Mouse (Mus musculus) forebrain, embryonic 14.5 days (tissue): Measurements from ENCODE around the gene AC131692.1. TPM values are rescaled to one million over a fixed set of nuclear protein-coding genes. Genes with fewer than 3 reads are reported as not detected.

ENCODE experiments used
- ATAC-seq: fragments of 200-750 bp; cut with Nextera tagmentation; 2 replicates; pipeline ENCODE4 v1.8.0; 2017; ENCODE audit warnings: mild to moderate bottlenecking, moderate library complexity
- DNase-seq: peaks from one replicate; pipeline ENCODE4 v3.0.0-alpha.2; 2015; ENCODE audit warnings: low spot score
- H3K27ac ChIP-seq: fragments of 300-500 bp; sonication (generic); 2 replicates; pipeline ENCODE4 v1.5.1; 2014; ENCODE audit warnings: low read depth, mild to moderate bottlenecking, control low read depth, low read length, moderate library complexity
- H3K27me3 ChIP-seq: fragments of 300-500 bp; sonication (generic); replicated peaks from 2 replicates; pipeline ENCODE4 v1.6.1; 2014; ENCODE audit warnings: low read length, control low read depth, mixed read lengths; ENCODE audit not compliant: control insufficient read depth, insufficient read depth
- H3K36me3 ChIP-seq: fragments of 300-500 bp; sonication (generic); 2 replicates; pipeline ENCODE4 v1.6.1; 2014; ENCODE audit warnings: low read length, control low read depth; ENCODE audit not compliant: control insufficient read depth, insufficient read depth
- H3K4me1 ChIP-seq: fragments of 300-500 bp; sonication (generic); 2 replicates; pipeline ENCODE4 v1.6.1; 2014; ENCODE audit warnings: antibody characterized with exemption, low read length, control low read depth; ENCODE audit not compliant: control insufficient read depth, insufficient read depth
- H3K4me2 ChIP-seq: fragments of 300-500 bp; sonication (generic); 2 replicates; pipeline ENCODE4 v1.6.1; 2014; ENCODE audit warnings: mild to moderate bottlenecking, control low read depth, low read length
- H3K4me3 ChIP-seq: fragments of 300-500 bp; sonication (generic); 2 replicates; pipeline ENCODE4 v1.5.1; 2014; ENCODE audit warnings: low read depth, low read length, control low read depth
- H3K9ac ChIP-seq: fragments of 300-500 bp; sonication (generic); 2 replicates; pipeline ENCODE4 v1.6.1; 2014; ENCODE audit warnings: mild to moderate bottlenecking, low read length, control low read depth, moderate library complexity
- H3K9me3 ChIP-seq: fragments of 300-500 bp; sonication (generic); replicated peaks from 2 replicates; pipeline ENCODE4 v1.6.1; 2016; ENCODE audit warnings: low read length, control low read depth, mixed read lengths; ENCODE audit not compliant: control insufficient read depth
- WGBS: fragments of 180-500 bp; shearing (Covaris S2); extraction: QIAGEN DNeasy Blood & Tissue Kit; methylation state at CpG from one replicate; pipeline ENCODE4 v1.1.7; 2014; 5-methylcytosine and 5-hydroxymethylcytosine counted together
- polyA plus RNA-seq: library from polyadenylated mRNA; unstranded; fragments of >200 nt; fragmentation: Nextera tagmentation; extraction: Ambion mirVana; gene quantifications from 2 replicates; pipeline ENCODE4 v1.2.1, GENCODE M21; 2014

Gene AC131692.1
- polyA plus RNA-seq, 1 experiment from 2014 or later = not detected

- peaks cover 14% of the 10 kb centered on the region for H3K4me1 ChIP-seq
- H3K4me2 ChIP-seq = peak overlapping the region; percentile 81
- peaks cover 56% of the 10 kb centered on the region for H3K36me3 ChIP-seq
- whole genome bisulfite sequencing = 40% methylated on average over 4 of the region's 4 CpGs
- DNase-seq = no peak
- H3K27me3 ChIP-seq = no peaks in the 10 kb centered on the region
- no peaks in the 10 kb centered on the region for H3K9me3 ChIP-seq
- peak overlapping the region; percentile 70 for H3K9ac ChIP-seq
- ATAC-seq = no peak
- H3K27ac ChIP-seq = no peak overlapping the region
- H3K4me3 ChIP-seq = peak overlapping the region; percentile 59
Measured at GRCm38 (mm10) chr19:6056696-6057095, 37.5 kb upstream of the AC131692.1 start.

GRCm38 (mm10) chr19:6057313-6058096 lies 36.7 kb upstream of the AC131692.1 start, which contains the start of the genes Mrpl49 and Fau:
Mrpl49 (minus strand) TSS chr19:6057785.
Fau (plus strand) TSS chr19:6057844.
- no peaks in the 10 kb centered on the region for H3K27me3 ChIP-seq
- H3K9ac ChIP-seq = peak within 1 kb of the TSS; percentile 87
- peaks cover 22% of the 10 kb centered on the region for H3K4me1 ChIP-seq
- peak; percentile 99 for DNase-seq
- WGBS = under 1% methylated on average over 55 of the region's 63 CpGs
- H3K9me3 ChIP-seq = no peaks in the 10 kb centered on the region
- H3K36me3 ChIP-seq = peaks cover 48% of the 10 kb centered on the region
- peak within 1 kb of the TSS; percentile 81 for H3K4me2 ChIP-seq
- H3K4me3 ChIP-seq = peak within 1 kb of the TSS; percentile 59
- ATAC-seq = peak; percentile 88
- peak within 1 kb of the TSS; percentile 78 for H3K27ac ChIP-seq

- Histone ChIP-seq H3K27me3 (no peaks in the 10 kb centered on the region), H3K9ac (peak overlapping the region; percentile 87), H3K27ac (no peak overlapping the region; the same call in 1 of the 2 replicates), H3K4me1 (peaks cover 23% of the 10 kb centered on the region), H3K36me3 (peaks cover 38% of the 10 kb centered on the region), H3K4me2 (peak overlapping the region; percentile 75), H3K9me3 (no peaks in the 10 kb centered on the region), H3K4me3 (peak overlapping the region; percentile 59)
- 38% methylated on average over 5 of the region's 5 CpGs for whole genome bisulfite sequencing
- DNase-seq (no peak), ATAC-seq (no peak)
Measured at GRCm38 (mm10) chr19:6058513-6058912, 35.7 kb upstream of the AC131692.1 start.

- H3K36me3 ChIP-seq = peaks cover 34% of the 10 kb centered on the region
- H3K9me3 ChIP-seq = no peaks in the 10 kb centered on the region
- H3K9ac ChIP-seq = peak overlapping the region; percentile 87; the same call in 1 of the 2 replicates
- H3K4me2 ChIP-seq = peak overlapping the region; percentile 75
- WGBS = 87% methylated on average over 5 of the region's 5 CpGs
- no peak overlapping the region for H3K27ac ChIP-seq
- peak overlapping the region; percentile 59; the same call in 1 of the 2 replicates for H3K4me3 ChIP-seq
- no peak for DNase-seq
- no peak for ATAC-seq
- peaks cover 23% of the 10 kb centered on the region for H3K4me1 ChIP-seq
- H3K27me3 ChIP-seq = no peaks in the 10 kb centered on the region
Measured at GRCm38 (mm10) chr19:6058966-6059365, 35.3 kb upstream of the AC131692.1 start.

GRCm38 (mm10) chr19:6061021-6061533 lies 33.1 kb upstream of the AC131692.1 start, which contains the start of gene Znhit2:
Znhit2 (plus strand) TSS chr19:6061192.
- DNase-seq (peak; percentile 96), ATAC-seq (peak; percentile 71)
- Histone ChIP-seq H3K27me3 (no peaks in the 10 kb centered on the region), H3K4me1 (peaks cover 24% of the 10 kb centered on the region), H3K27ac (peak within 1 kb of the TSS; percentile 92), H3K4me3 (peak within 1 kb of the TSS; percentile 82), H3K9me3 (no peaks in the 10 kb centered on the region), H3K9ac (peak within 1 kb of the TSS; percentile 95), H3K4me2 (peak within 1 kb of the TSS; percentile 100), H3K36me3 (peaks cover 15% of the 10 kb centered on the region; the same call in 1 of the 2 replicates)
- under 1% methylated on average over 58 of the region's 58 CpGs for WGBS

GRCm38 (mm10) chr19:6061641-6062302 lies 32.4 kb upstream of the AC131692.1 start:
- Histone ChIP-seq H3K4me1 (peaks cover 26% of the 10 kb centered on the region), H3K27ac (peak overlapping the region; percentile 92), H3K4me3 (peak overlapping the region; percentile 82), H3K9ac (peak overlapping the region; percentile 95), H3K36me3 (peaks cover 15% of the 10 kb centered on the region; the same call in 1 of the 2 replicates), H3K4me2 (peak overlapping the region; percentile 100), H3K9me3 (no peaks in the 10 kb centered on the region), H3K27me3 (no peaks in the 10 kb centered on the region)
- ATAC-seq (no peak), DNase-seq (peak; percentile 12)
- 2% methylated on average over 44 of the region's 44 CpGs for WGBS

- WGBS = 77% methylated on average over 5 of the region's 5 CpGs
- ATAC-seq (no peak), DNase-seq (no peak)
- Histone ChIP-seq H3K4me3 (peak overlapping the region; percentile 82), H3K9me3 (no peaks in the 10 kb centered on the region), H3K36me3 (peaks cover 15% of the 10 kb centered on the region; the same call in 1 of the 2 replicates), H3K4me1 (peaks cover 23% of the 10 kb centered on the region), H3K4me2 (peak overlapping the region; percentile 100), H3K27me3 (no peaks in the 10 kb centered on the region), H3K27ac (no peak overlapping the region), H3K9ac (peak overlapping the region; percentile 95; the same call in 1 of the 2 replicates)
Measured at GRCm38 (mm10) chr19:6062418-6062817, 31.8 kb upstream of the AC131692.1 start.

- H3K36me3 ChIP-seq = peaks cover 15% of the 10 kb centered on the region; the same call in 1 of the 2 replicates
- DNase-seq (no peak), ATAC-seq (no peak)
- H3K9me3 ChIP-seq = no peaks in the 10 kb centered on the region
- H3K27ac ChIP-seq = no peak overlapping the region
- no peak overlapping the region for H3K4me2 ChIP-seq
- 92% methylated on average over 6 of the region's 6 CpGs for WGBS
- no peak overlapping the region for H3K9ac ChIP-seq
- H3K4me1 ChIP-seq = peaks cover 23% of the 10 kb centered on the region
- no peaks in the 10 kb centered on the region for H3K27me3 ChIP-seq
- no peak overlapping the region for H3K4me3 ChIP-seq
Measured at GRCm38 (mm10) chr19:6063081-6063480, 31.1 kb upstream of the AC131692.1 start.
